Comparison of ENCODE assay signal across 26 mouse cellular contexts in the genomic region with DNA sequence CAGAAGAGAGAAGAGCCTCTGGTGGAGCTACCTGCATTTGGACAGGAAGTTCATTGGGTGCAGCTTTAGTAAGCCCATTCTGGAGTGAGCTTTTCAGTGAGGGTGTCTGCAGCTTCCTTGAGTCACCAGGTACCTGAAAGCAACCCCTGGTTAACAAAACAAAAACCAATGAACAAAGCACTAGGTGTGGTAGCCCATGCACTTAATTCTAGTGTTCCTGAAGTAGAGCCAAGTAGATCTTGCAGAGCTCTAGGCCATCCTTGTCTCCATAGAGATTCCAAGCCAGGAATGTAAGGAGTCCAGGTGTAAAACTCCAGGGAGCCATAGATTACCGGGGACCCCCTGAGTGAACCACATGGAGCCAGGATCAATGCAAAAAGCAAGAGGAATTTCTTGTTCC. TPM values are rescaled to one million over a fixed set of nuclear protein-coding genes. Genes with fewer than 3 reads are reported as not detected.
A peak's percentile ranks its signal among the peaks of the same experiment; 100 is the strongest.
DNase-seq lines count a peak whose midpoint lies in the region; ATAC-seq and TF ChIP-seq lines count a peak whose summit lies in the region.
"Had no signal": no experiment of that assay in that cellular context is flagged by ENCODE, and none has a peak within 500 bp of the region (broad histone marks: within the 10 kb centered on the region; RNA-seq: fewer than 3 reads in every experiment).

No protein-coding gene starts in this region.

- TF ChIP-seq POLR2A in ES-Bruce4 (IDR thresholded peaks at IDR 0.05; ENCODE audit: insufficient read depth, low read length) = no peak

- TF ChIP-seq CTCF in ES-Bruce4 (IDR thresholded peaks at IDR 0.05; ENCODE audit: low read depth, low read length) = no peak

- H3K4me3 ChIP-seq in ES-Bruce4 (ENCODE audit: low read depth, low read length) (no peak overlapping the region), ES-E14 (ENCODE audit: insufficient read depth in 1 of 2, low read depth in 1 of 2, low read length in 2 of 2, poor library complexity in 1 of 2, severe bottlenecking in 1 of 2) (peak overlapping the region in 1 of 2 experiments; percentile 1; a peak in 1 of 4 replicates)
- no peak overlapping the region for H3K4me3 ChIP-seq in hindbrain, embryonic 13.5 days
- no peak overlapping the region for H3K4me3 ChIP-seq in forebrain, embryonic 15.5 days
- H3K4me3 ChIP-seq: embryonic facial prominence, embryonic 13.5 days; embryonic facial prominence, embryonic 15.5 days; erythroblast, embryonic 14.5 days; forebrain, embryonic 10.5 days; forebrain, embryonic 12.5 days had no signal

- in situ Hi-C loops in ES-E14 (cut with MboI; ENCODE audit: low sequenced_read_pairs in 2 of 2, unreplicated experiment in 2 of 2) = no loop called here

- H3K4me1 ChIP-seq in ES-Bruce4 (ENCODE audit: control insufficient read depth, insufficient read depth, low read length) = peaks cover 4% of the 10 kb centered on the region
- peaks cover 11 to 22% of the 10 kb centered on the region in 2 experiments for H3K4me1 ChIP-seq in ES-E14 (ENCODE audit: control insufficient read depth in 2 of 2, insufficient read depth in 2 of 2, low read length in 2 of 2, poor library complexity in 1 of 2)
- no peaks in the 10 kb centered on the region for H3K4me1 ChIP-seq in hindbrain, embryonic 13.5 days (replicated peaks)
- H3K4me1 ChIP-seq in forebrain, embryonic 15.5 days = no peaks in the 10 kb centered on the region
- H3K4me1 ChIP-seq: embryonic facial prominence, embryonic 13.5 days; embryonic facial prominence, embryonic 15.5 days; forebrain, embryonic 10.5 days; forebrain, embryonic 12.5 days had no signal

- H3K36me3 ChIP-seq in ES-Bruce4 (ENCODE audit: control insufficient read depth, insufficient read depth, low read length, poor library complexity, severe bottlenecking) (peaks cover 13% of the 10 kb centered on the region), ES-E14 (ENCODE audit: control insufficient read depth, insufficient read depth, low read length, poor library complexity, severe bottlenecking) (peaks cover 7% of the 10 kb centered on the region; the same call in 1 of the 2 replicates)
- peaks cover 34% of the 10 kb centered on the region for H3K36me3 ChIP-seq in hindbrain, embryonic 13.5 days
- H3K36me3 ChIP-seq in forebrain, embryonic 15.5 days = peaks cover 22% of the 10 kb centered on the region

- no peaks in the 10 kb centered on the region for H3K27me3 ChIP-seq in ES-Bruce4 (ENCODE audit: control insufficient read depth, insufficient read depth, low read length, poor library complexity, severe bottlenecking)
- no peaks in the 10 kb centered on the region for H3K27me3 ChIP-seq in hindbrain, embryonic 13.5 days
- H3K27me3 ChIP-seq in forebrain, embryonic 15.5 days = no peaks in the 10 kb centered on the region
- H3K27me3 ChIP-seq: embryonic facial prominence, embryonic 13.5 days; embryonic facial prominence, embryonic 15.5 days; forebrain, embryonic 12.5 days had no signal

- WGBS in hindbrain, embryonic 13.5 days = 30% methylated on average over 1 of the region's 1 CpGs
- 50% methylated on average over 1 of the region's 1 CpGs for WGBS in forebrain, embryonic 15.5 days

- TF ChIP-seq EP300 in ES-Bruce4 (IDR thresholded peaks at IDR 0.05; ENCODE audit: insufficient read depth, low read depth, low read length) = 0 out of 2 replicates have a peak, but pooled peaks have one; percentile 30

- H3K9me3 ChIP-seq in ES-Bruce4 (replicated peaks; ENCODE audit: control insufficient read depth, insufficient read depth, low read length, poor library complexity, severe bottlenecking) = no peaks in the 10 kb centered on the region
- H3K9me3 ChIP-seq in ES-E14 (ENCODE audit: control insufficient read depth, insufficient read depth, low read depth, low read length) = no peaks in the 10 kb centered on the region
- H3K9me3 ChIP-seq in hindbrain, embryonic 13.5 days = no peaks in the 10 kb centered on the region
- no peaks in the 10 kb centered on the region for H3K9me3 ChIP-seq in forebrain, embryonic 15.5 days
- H3K9me3 ChIP-seq: embryonic facial prominence, embryonic 13.5 days; embryonic facial prominence, embryonic 15.5 days; forebrain, embryonic 10.5 days; forebrain, embryonic 12.5 days had no signal

- H3K9ac ChIP-seq in ES-Bruce4 (ENCODE audit: low read depth, poor library complexity, severe bottlenecking) (peak overlapping the region; percentile 8; the same call in 1 of the 2 replicates), ES-E14 (ENCODE audit: insufficient read depth, low read depth, low read length, poor library complexity, severe bottlenecking) (no peak overlapping the region)
- H3K9ac ChIP-seq in hindbrain, embryonic 13.5 days = no peak overlapping the region
- H3K9ac ChIP-seq in forebrain, embryonic 15.5 days (replicated peaks) = no peak overlapping the region
- H3K9ac ChIP-seq: embryonic facial prominence, embryonic 13.5 days; embryonic facial prominence, embryonic 15.5 days; forebrain, embryonic 12.5 days; forebrain, postnatal 0 days had no signal

- H3K4me2 ChIP-seq in hindbrain, embryonic 13.5 days = no peak overlapping the region
- no peak overlapping the region for H3K4me2 ChIP-seq in forebrain, embryonic 15.5 days (replicated peaks)
- H3K4me2 ChIP-seq: embryonic facial prominence, embryonic 13.5 days; embryonic facial prominence, embryonic 15.5 days; forebrain, embryonic 12.5 days had no signal

- H3K27ac ChIP-seq in ES-Bruce4 (ENCODE audit: insufficient read depth, low read length) (peak overlapping the region; percentile 99), ES-E14 (ENCODE audit: insufficient read depth, low read depth, low read length, poor library complexity, severe bottlenecking) (peak overlapping the region; percentile 100)
- H3K27ac ChIP-seq in hindbrain, embryonic 13.5 days = no peak overlapping the region
- no peak overlapping the region for H3K27ac ChIP-seq in forebrain, embryonic 15.5 days (replicated peaks)
- H3K27ac ChIP-seq: embryonic facial prominence, embryonic 13.5 days; embryonic facial prominence, embryonic 15.5 days; forebrain, embryonic 10.5 days; forebrain, embryonic 12.5 days had no signal

- DNase-seq in ES-E14 (ENCODE audit: low read depth, low spot score) = no peak
- peak; percentile 40 for DNase-seq in WW6 (ENCODE audit: low read depth, low spot score)
- no peak for DNase-seq in layer of hippocampus, postnatal 36 days
- no peak for DNase-seq in embryo, embryonic 11 days
- DNase-seq: adrenal gland, adult 8-10 months; adrenal gland, postnatal 14 days; adrenal gland, postnatal 36 days; cerebellum, adult 11-12 months; cerebellum, adult 2 months; cerebellum, adult 9-10 months; cerebellum, postnatal 10 days; cerebellum, postnatal 25 days; forebrain, postnatal 0 days had no signal

- ATAC-seq in hindbrain, embryonic 13.5 days (ENCODE audit: low FRiP score) = no peak
- no peak for ATAC-seq in forebrain, embryonic 15.5 days (replicated peaks)
- ATAC-seq: activated CD4-positive, CD25-positive, alpha-beta regulatory T cell, adult 4 months; forebrain, embryonic 14.5 days; forebrain, postnatal 0 days had no signal

TF ChIP-seq in ES-E14, 5 proteins besides CTCF, POLR2A, EP300 and RAD21:
- TF ChIP-seq MAFK (IDR thresholded peaks at IDR 0.05; ENCODE audit: insufficient read depth, low read depth, low read length) (no peak), HCFC1 (IDR thresholded peaks at IDR 0.05; ENCODE audit: borderline replicate concordance, insufficient read depth, low read length) (no peak), ZNF384 (IDR thresholded peaks at IDR 0.05; ENCODE audit: low read depth, low read length) (no peak), CHD2 (IDR thresholded peaks at IDR 0.05; ENCODE audit: low read depth, low read length) (no peak), ZC3H11A (IDR thresholded peaks at IDR 0.05; ENCODE audit: borderline replicate concordance, low read depth, low read length) (no peak)

RNA-seq across cellular contexts. Expression of a gene that starts 25.8 kb away (rescaled TPM):
- 27.2 and 31.0 TPM in 2 replicates for polyA plus RNA-seq in ES-Bruce4 (2011; ENCODE audit: insufficient read depth, insufficient read length, low read depth, missing spikeins)
- total RNA-seq in ES-E14 (2012; rRNA removed) = 21.3 and 28.2 TPM in 2 replicates
- polyA plus RNA-seq in hindbrain, embryonic 13.5 days (2015; fragmentation: Nextera tagmentation; extraction: Ambion mirVana) = 28.4 and 29.1 TPM in 2 replicates
- total RNA-seq in layer of hippocampus, postnatal 36 days (2021) = 10 to 100 TPM; 24.5 to 26.2 TPM
- polyA plus RNA-seq in forebrain, embryonic 15.5 days (2015; fragmentation: Nextera tagmentation; extraction: Ambion mirVana) = 35.9 and 36.0 TPM in 2 replicates

RNA-seq across cellular contexts. Expression of a gene that starts 29.0 kb away (rescaled TPM):
- polyA plus RNA-seq in ES-Bruce4 (2011; ENCODE audit: insufficient read depth, insufficient read length, low read depth, missing spikeins) = 98.6 and 108 TPM in 2 replicates
- 44.2 and 47.6 TPM in 2 replicates for total RNA-seq in ES-E14 (2012; rRNA removed)
- polyA plus RNA-seq in hindbrain, embryonic 13.5 days (2015; fragmentation: Nextera tagmentation; extraction: Ambion mirVana) = 28.5 and 29.0 TPM in 2 replicates
- total RNA-seq in layer of hippocampus, postnatal 36 days (2021) = 10 to 100 TPM; 46.9 to 50.7 TPM
- 26.2 and 26.7 TPM in 2 replicates for polyA plus RNA-seq in forebrain, embryonic 15.5 days (2015; fragmentation: Nextera tagmentation; extraction: Ambion mirVana)

RNA-seq across cellular contexts. Expression of a gene that starts 31.8 kb away (rescaled TPM):
- polyA plus RNA-seq in ES-Bruce4 (2011; ENCODE audit: insufficient read depth, insufficient read length, low read depth, missing spikeins) = not detected in 2 replicates
- not detected in 2 replicates for total RNA-seq in ES-E14 (2012; rRNA removed)
- 0.16 and 0.23 TPM in 2 replicates for polyA plus RNA-seq in hindbrain, embryonic 13.5 days (2015; fragmentation: Nextera tagmentation; extraction: Ambion mirVana)
- total RNA-seq in layer of hippocampus, postnatal 36 days (2021) = under 1 TPM in 1 of 2 experiments, not detected in 1; 0.28 TPM
- not detected in 2 replicates for polyA plus RNA-seq in forebrain, embryonic 15.5 days (2015; fragmentation: Nextera tagmentation; extraction: Ambion mirVana)
- total RNA-seq: adrenal gland, adult 8-10 months; adrenal gland, postnatal 14 days; forebrain, postnatal 0 days; MEL had no signal
- polyA plus RNA-seq: activated CD4-positive, CD25-positive, alpha-beta regulatory T cell, adult 4 months; C2C12; embryonic facial prominence, embryonic 11.5 days; embryonic facial prominence, embryonic 13.5 days; erythroblast, embryonic 14.5 days; forebrain, embryonic 12.5 days; forebrain, embryonic 14.5 days; forebrain, postnatal 0 days had no signal

RNA-seq across cellular contexts. Expression of a gene that starts 56.0 kb away (rescaled TPM):
- 15.9 and 17.5 TPM in 2 replicates for polyA plus RNA-seq in ES-Bruce4 (2011; ENCODE audit: insufficient read depth, insufficient read length, low read depth, missing spikeins)
- 11.5 and 14.9 TPM in 2 replicates for total RNA-seq in ES-E14 (2012; rRNA removed)
- polyA plus RNA-seq in hindbrain, embryonic 13.5 days (2015; fragmentation: Nextera tagmentation; extraction: Ambion mirVana) = 17.1 and 17.4 TPM in 2 replicates
- total RNA-seq in layer of hippocampus, postnatal 36 days (2021) = 10 to 100 TPM; 13.0 to 13.1 TPM
- polyA plus RNA-seq in forebrain, embryonic 15.5 days (2015; fragmentation: Nextera tagmentation; extraction: Ambion mirVana) = 16.6 and 17.4 TPM in 2 replicates

RNA-seq across cellular contexts. Expression of a gene that starts 56.1 kb away (rescaled TPM):
- polyA plus RNA-seq in ES-Bruce4 (2011; ENCODE audit: insufficient read depth, insufficient read length, low read depth, missing spikeins) = 15.5 and 16.0 TPM in 2 replicates
- 11.4 and 14.2 TPM in 2 replicates for total RNA-seq in ES-E14 (2012; rRNA removed)
- 7.6 and 8.2 TPM in 2 replicates for polyA plus RNA-seq in hindbrain, embryonic 13.5 days (2015; fragmentation: Nextera tagmentation; extraction: Ambion mirVana)
- total RNA-seq in layer of hippocampus, postnatal 36 days (2021) = 10 to 100 TPM; 48.4 to 50.1 TPM
- polyA plus RNA-seq in forebrain, embryonic 15.5 days (2015; fragmentation: Nextera tagmentation; extraction: Ambion mirVana) = 20.2 and 22.8 TPM in 2 replicates

Comparison
In these comparisons a context has a peak if more than half of its experiments do, and no peak if none do; other contexts are left out.
1. H3K27ac ChIP-seq: peak in ES-Bruce4 (single experiment) and ES-E14 (single experiment); none in hindbrain, embryonic 13.5 days (single experiment) and forebrain, embryonic 15.5 days (single experiment).